ENCODE assay signal across 15 mouse cellular contexts in genomic region chr15:74215326-74215725, GRCm38 (mm10).
"Had no signal": no experiment of that assay in that cellular context is flagged by ENCODE, and none has a peak within 500 bp of the region (broad histone marks: within the 10 kb centered on the region; RNA-seq: fewer than 3 reads in every experiment).

No protein-coding gene starts in this region.

- H3K4me2 ChIP-seq: neural tube, embryonic 12.5 days; neural tube, embryonic 13.5 days; neural tube, embryonic 15.5 days had no signal

- H3K36me3 ChIP-seq: neural tube, embryonic 12.5 days; neural tube, embryonic 13.5 days; neural tube, embryonic 15.5 days had no signal

- H3K27ac ChIP-seq: neural tube, embryonic 12.5 days; neural tube, embryonic 13.5 days; neural tube, embryonic 15.5 days had no signal

- H3K9me3 ChIP-seq: neural tube, embryonic 12.5 days; neural tube, embryonic 13.5 days; neural tube, embryonic 15.5 days had no signal

- H3K27me3 ChIP-seq: neural tube, embryonic 12.5 days had no signal

- H3K4me3 ChIP-seq: neural tube, embryonic 12.5 days; neural tube, embryonic 13.5 days; neural tube, embryonic 15.5 days had no signal

- DNase-seq: retina, postnatal 1 day; right cerebral cortex, adult 18-20 months; right cerebral cortex, postnatal 14 days; right cerebral cortex, postnatal 25 days; right cerebral cortex, postnatal 4 days; spleen, adult 18-20 months; thymus, adult 18-20 months; thymus, adult 2 months; thymus, postnatal 14 days; thymus, postnatal 25 days; thymus, postnatal 36 days; thymus, postnatal 4 days had no signal

- H3K9ac ChIP-seq: neural tube, embryonic 12.5 days; neural tube, embryonic 13.5 days; neural tube, embryonic 15.5 days had no signal
